Mouse (Mus musculus): ENCODE measurements at regions not wholly inside any gene's neighbourhood (a gene's known extent, or its start where the extent isn't known, plus 50 kb on each side); places are given as distances from the start of the nearest gene placed in this dataset.

- Histone ChIP-seq H3K36me3 (ENCODE audit: control insufficient read depth, insufficient read depth, low read length) (no peaks in the 10 kb centered on the region), H3K4me1 (ENCODE audit: control insufficient read depth, insufficient read depth, low read length) (no peaks in the 10 kb centered on the region), H3K9me3 (ENCODE audit: control insufficient read depth, low read length) (no peaks in the 10 kb centered on the region), H3K4me3 (ENCODE audit: low read length) (no peak overlapping the region), H3K9ac (ENCODE audit: low read depth, low read length) (no peak overlapping the region), H3K27me3 (replicated peaks; ENCODE audit: control insufficient read depth, insufficient read depth, low read length) (no peaks in the 10 kb centered on the region), H3K27ac (ENCODE audit: low read length) (no peak overlapping the region), H3K4me2 (ENCODE audit: low read depth, low read length) (no peak overlapping the region)
- no peak for ATAC-seq
- 89% methylated on average over 6 of the region's 6 CpGs for WGBS
These were observed 661.0 kb upstream of the Sox9 start for GRCm38 (mm10) chr11:112121026-112121425.

GRCm38 (mm10) chr11:112121831-112122230 is 660.2 kb upstream of the Sox9 start:
- Histone ChIP-seq H3K27ac (ENCODE audit: low read length) (no peak overlapping the region), H3K27me3 (replicated peaks; ENCODE audit: control insufficient read depth, insufficient read depth, low read length) (no peaks in the 10 kb centered on the region), H3K36me3 (ENCODE audit: control insufficient read depth, insufficient read depth, low read length) (no peaks in the 10 kb centered on the region), H3K4me2 (ENCODE audit: low read depth, low read length) (no peak overlapping the region), H3K4me1 (ENCODE audit: control insufficient read depth, insufficient read depth, low read length) (no peaks in the 10 kb centered on the region), H3K9ac (ENCODE audit: low read depth, low read length) (no peak overlapping the region), H3K4me3 (ENCODE audit: low read length) (no peak overlapping the region), H3K9me3 (ENCODE audit: control insufficient read depth, low read length) (no peaks in the 10 kb centered on the region)
- 68% methylated on average over 5 of the region's 5 CpGs for WGBS
- ATAC-seq, result no peak

- WGBS, result 49% methylated on average over 12 of the region's 12 CpGs
- no peak for ATAC-seq
- Histone ChIP-seq H3K4me3 (ENCODE audit: low read length) (no peak overlapping the region), H3K4me1 (ENCODE audit: control insufficient read depth, insufficient read depth, low read length) (no peaks in the 10 kb centered on the region), H3K4me2 (ENCODE audit: low read depth, low read length) (no peak overlapping the region), H3K9me3 (ENCODE audit: control insufficient read depth, low read length) (no peaks in the 10 kb centered on the region), H3K27me3 (replicated peaks; ENCODE audit: control insufficient read depth, insufficient read depth, low read length) (no peaks in the 10 kb centered on the region), H3K9ac (ENCODE audit: low read depth, low read length) (no peak overlapping the region), H3K27ac (ENCODE audit: low read length) (no peak overlapping the region), H3K36me3 (ENCODE audit: control insufficient read depth, insufficient read depth, low read length) (no peaks in the 10 kb centered on the region)
These were observed 656.6 kb upstream of the Sox9 start for GRCm38 (mm10) chr11:112125249-112125933.

- H3K36me3 ChIP-seq (ENCODE audit: control insufficient read depth, insufficient read depth, low read length), result no peaks in the 10 kb centered on the region
- H3K4me2 ChIP-seq (ENCODE audit: low read depth, low read length), result no peak overlapping the region
- H3K27ac ChIP-seq (ENCODE audit: low read length), result no peak overlapping the region
- H3K4me3 ChIP-seq (ENCODE audit: low read length), result no peak overlapping the region
- H3K9ac ChIP-seq (ENCODE audit: low read depth, low read length), result no peak overlapping the region
- H3K4me1 ChIP-seq (ENCODE audit: control insufficient read depth, insufficient read depth, low read length), result no peaks in the 10 kb centered on the region
- no peaks in the 10 kb centered on the region for H3K27me3 ChIP-seq (replicated peaks; ENCODE audit: control insufficient read depth, insufficient read depth, low read length)
- H3K9me3 ChIP-seq (ENCODE audit: control insufficient read depth, low read length), result no peaks in the 10 kb centered on the region
- WGBS, result 78% methylated on average over 4 of the region's 4 CpGs
- ATAC-seq, result no peak
These were observed 651.9 kb upstream of the Sox9 start for GRCm38 (mm10) chr11:112130090-112130489.

GRCm38 (mm10) chr11:112137401-112138020 is 644.5 kb upstream of the Sox9 start:
- Histone ChIP-seq H3K4me2 (ENCODE audit: low read depth, low read length) (no peak overlapping the region), H3K9ac (ENCODE audit: low read depth, low read length) (no peak overlapping the region), H3K4me1 (ENCODE audit: control insufficient read depth, insufficient read depth, low read length) (no peaks in the 10 kb centered on the region), H3K27me3 (replicated peaks; ENCODE audit: control insufficient read depth, insufficient read depth, low read length) (no peaks in the 10 kb centered on the region), H3K36me3 (ENCODE audit: control insufficient read depth, insufficient read depth, low read length) (no peaks in the 10 kb centered on the region), H3K9me3 (ENCODE audit: control insufficient read depth, low read length) (no peaks in the 10 kb centered on the region), H3K4me3 (ENCODE audit: low read length) (no peak overlapping the region), H3K27ac (ENCODE audit: low read length) (no peak overlapping the region)
- WGBS, result 19% methylated on average over 8 of the region's 8 CpGs
- no peak for ATAC-seq

- no peaks in the 10 kb centered on the region for H3K9me3 ChIP-seq (ENCODE audit: control insufficient read depth, low read length)
- no peak overlapping the region for H3K4me2 ChIP-seq (ENCODE audit: low read depth, low read length)
- H3K27me3 ChIP-seq (replicated peaks; ENCODE audit: control insufficient read depth, insufficient read depth, low read length), result no peaks in the 10 kb centered on the region
- no peaks in the 10 kb centered on the region for H3K4me1 ChIP-seq (ENCODE audit: control insufficient read depth, insufficient read depth, low read length)
- H3K9ac ChIP-seq (ENCODE audit: low read depth, low read length), result no peak overlapping the region
- WGBS, result 88% methylated on average over 9 of the region's 9 CpGs
- H3K36me3 ChIP-seq (ENCODE audit: control insufficient read depth, insufficient read depth, low read length), result no peaks in the 10 kb centered on the region
- no peak for ATAC-seq
- H3K27ac ChIP-seq (ENCODE audit: low read length), result no peak overlapping the region
- H3K4me3 ChIP-seq (ENCODE audit: low read length), result no peak overlapping the region
These were observed 642.0 kb upstream of the Sox9 start for GRCm38 (mm10) chr11:112140058-112140457.

GRCm38 (mm10) chr11:112140495-112140894 is 641.5 kb upstream of the Sox9 start:
- Histone ChIP-seq H3K27ac (ENCODE audit: low read length) (no peak overlapping the region), H3K9me3 (ENCODE audit: control insufficient read depth, low read length) (no peaks in the 10 kb centered on the region), H3K36me3 (ENCODE audit: control insufficient read depth, insufficient read depth, low read length) (no peaks in the 10 kb centered on the region), H3K4me1 (ENCODE audit: control insufficient read depth, insufficient read depth, low read length) (no peaks in the 10 kb centered on the region), H3K4me2 (ENCODE audit: low read depth, low read length) (no peak overlapping the region), H3K9ac (ENCODE audit: low read depth, low read length) (no peak overlapping the region), H3K4me3 (ENCODE audit: low read length) (no peak overlapping the region), H3K27me3 (replicated peaks; ENCODE audit: control insufficient read depth, insufficient read depth, low read length) (no peaks in the 10 kb centered on the region)
- 78% methylated on average over 4 of the region's 4 CpGs for WGBS
- ATAC-seq, result no peak

GRCm38 (mm10) chr11:112140912-112141311 is 641.1 kb upstream of the Sox9 start:
- H3K9me3 ChIP-seq (ENCODE audit: control insufficient read depth, low read length), result no peaks in the 10 kb centered on the region
- ATAC-seq, result no peak
- H3K27ac ChIP-seq (ENCODE audit: low read length), result no peak overlapping the region
- 79% methylated on average over 9 of the region's 9 CpGs for WGBS
- H3K9ac ChIP-seq (ENCODE audit: low read depth, low read length), result no peak overlapping the region
- H3K27me3 ChIP-seq (replicated peaks; ENCODE audit: control insufficient read depth, insufficient read depth, low read length), result no peaks in the 10 kb centered on the region
- H3K4me1 ChIP-seq (ENCODE audit: control insufficient read depth, insufficient read depth, low read length), result no peaks in the 10 kb centered on the region
- no peaks in the 10 kb centered on the region for H3K36me3 ChIP-seq (ENCODE audit: control insufficient read depth, insufficient read depth, low read length)
- no peak overlapping the region for H3K4me2 ChIP-seq (ENCODE audit: low read depth, low read length)
- no peak overlapping the region for H3K4me3 ChIP-seq (ENCODE audit: low read length)

- no peaks in the 10 kb centered on the region for H3K36me3 ChIP-seq (ENCODE audit: control insufficient read depth, insufficient read depth, low read length)
- H3K4me3 ChIP-seq (ENCODE audit: low read length), result no peak overlapping the region
- no peak for ATAC-seq
- H3K4me2 ChIP-seq (ENCODE audit: low read depth, low read length), result no peak overlapping the region
- H3K9ac ChIP-seq (ENCODE audit: low read depth, low read length), result no peak overlapping the region
- 87% methylated on average over 3 of the region's 3 CpGs for WGBS
- peaks cover 5% of the 10 kb centered on the region; the same call in 1 of the 2 replicates for H3K4me1 ChIP-seq (ENCODE audit: control insufficient read depth, insufficient read depth, low read length)
- H3K27me3 ChIP-seq (replicated peaks; ENCODE audit: control insufficient read depth, insufficient read depth, low read length), result no peaks in the 10 kb centered on the region
- no peak overlapping the region for H3K27ac ChIP-seq (ENCODE audit: low read length)
- no peaks in the 10 kb centered on the region for H3K9me3 ChIP-seq (ENCODE audit: control insufficient read depth, low read length)
These were observed 630.0 kb upstream of the Sox9 start for GRCm38 (mm10) chr11:112152051-112152450.

- Histone ChIP-seq H3K4me2 (ENCODE audit: low read depth, low read length) (no peak overlapping the region), H3K4me1 (ENCODE audit: control insufficient read depth, insufficient read depth, low read length) (peaks cover 5% of the 10 kb centered on the region; the same call in 1 of the 2 replicates), H3K27me3 (replicated peaks; ENCODE audit: control insufficient read depth, insufficient read depth, low read length) (no peaks in the 10 kb centered on the region), H3K4me3 (ENCODE audit: low read length) (no peak overlapping the region), H3K27ac (ENCODE audit: low read length) (no peak overlapping the region), H3K36me3 (ENCODE audit: control insufficient read depth, insufficient read depth, low read length) (no peaks in the 10 kb centered on the region), H3K9me3 (ENCODE audit: control insufficient read depth, low read length) (no peaks in the 10 kb centered on the region), H3K9ac (ENCODE audit: low read depth, low read length) (no peak overlapping the region)
- no peak for ATAC-seq
- 88% methylated on average over 5 of the region's 5 CpGs for WGBS
These were observed 628.8 kb upstream of the Sox9 start for GRCm38 (mm10) chr11:112153198-112153597.

All from intestine, embryonic 16.5 days (tissue).